Mouse (Mus musculus) hindbrain, embryonic 14.5 days (tissue): Measurements from ENCODE around the gene Olfr164. TPM values are rescaled to one million over a fixed set of nuclear protein-coding genes. Genes with fewer than 3 reads are reported as not detected.

Source experiments
- microRNA-seq: library from miRNA; unstranded; fragments of <30 nt; microRNA quantifications from one replicate; pipeline ENCODE4, GENCODE M21; 2016
- polyA plus RNA-seq: library from polyadenylated mRNA; unstranded; fragments of >200 nt; fragmentation: Nextera tagmentation; extraction: Ambion mirVana; gene quantifications from 2 replicates; pipeline ENCODE4 v1.2.1, GENCODE M21; 2014

The Olfr164 gene
- polyA plus RNA-seq, 1 experiment from 2014 or later: not detected

Small RNA genes within 50 kb of the gene (microRNA-seq; reads per million reads assigned to microRNA genes)
- not detected for gene Gm23612

Other genes with a start within 250 kb of the Olfr164 start
- gene Olfr165, start 109.1 kb upstream of the Olfr164 start, polyA plus RNA-seq: not detected in 2 replicates
- not detected in 2 replicates for gene Olfr166, start 169.6 kb upstream of the Olfr164 start, polyA plus RNA-seq
- gene Olfr167, start 208.2 kb upstream of the Olfr164 start, polyA plus RNA-seq: not detected in 2 replicates
- gene Olfr168, start 221.5 kb upstream of the Olfr164 start, polyA plus RNA-seq: not detected in 2 replicates